Mouse (Mus musculus) intestine, embryonic 16.5 days (tissue): ENCODE measurements around the gene Areg. TPM values are rescaled to one million over a fixed set of nuclear protein-coding genes. Genes with fewer than 3 reads are reported as not detected.

Experiments
- ATAC-seq: fragments of 200-750 bp; cut with Nextera tagmentation; 2 replicates; pipeline ENCODE4 v1.8.0; 2017; ENCODE audit warnings: moderate TSS enrichment, moderate library complexity
- H3K27ac ChIP-seq: fragments of 300-500 bp; sonication (generic); 2 replicates; pipeline ENCODE4 v1.5.1; 2014; ENCODE audit warnings: mild to moderate bottlenecking, low read length
- H3K27me3 ChIP-seq: fragments of 300-500 bp; sonication (generic); replicated peaks from 2 replicates; pipeline ENCODE4 v1.6.1; 2014; ENCODE audit warnings: low read length, control low read depth, mixed read lengths; ENCODE audit not compliant: control insufficient read depth, insufficient read depth
- H3K36me3 ChIP-seq: fragments of 300-500 bp; sonication (generic); 2 replicates; pipeline ENCODE4 v1.6.1; 2014; ENCODE audit warnings: low read length, control low read depth; ENCODE audit not compliant: control insufficient read depth, insufficient read depth
- H3K4me1 ChIP-seq: fragments of 300-500 bp; sonication (generic); 2 replicates; pipeline ENCODE4 v1.6.1; 2014; ENCODE audit warnings: low read length, control low read depth, mixed read lengths; ENCODE audit not compliant: control insufficient read depth, insufficient read depth
- H3K4me2 ChIP-seq: fragments of 300-500 bp; sonication (generic); 2 replicates; pipeline ENCODE4 v1.6.1; 2014; ENCODE audit warnings: low read depth, low read length, control low read depth
- H3K4me3 ChIP-seq: fragments of 300-500 bp; sonication (generic); 2 replicates; pipeline ENCODE4 v1.5.1; 2014; ENCODE audit warnings: mild to moderate bottlenecking, low read length
- H3K9ac ChIP-seq: fragments of 300-500 bp; sonication (generic); 2 replicates; pipeline ENCODE4 v1.6.1; 2014; ENCODE audit warnings: low read depth, low read length
- H3K9me3 ChIP-seq: fragments of 300-500 bp; sonication (generic); 2 replicates; pipeline ENCODE4 v1.6.1; 2016; ENCODE audit warnings: low read length, control low read depth; ENCODE audit not compliant: control insufficient read depth
- WGBS: fragments of 180-500 bp; shearing (Covaris S2); extraction: QIAGEN DNeasy Blood & Tissue Kit; methylation state at CpG from one replicate; pipeline ENCODE4 v1.1.7; 2014; 5-methylcytosine and 5-hydroxymethylcytosine counted together
- polyA plus RNA-seq: library from polyadenylated mRNA; unstranded; fragments of >200 nt; fragmentation: Nextera tagmentation; extraction: Ambion mirVana; gene quantifications from 2 replicates; pipeline ENCODE4 v1.2.1, GENCODE M21; 2015

Areg gene
- polyA plus RNA-seq, 1 experiment from 2014 or later: 3.8 TPM

GRCm38 (mm10) chr5:91148054-91148453 is 8.7 kb downstream of the Areg start:
- Histone ChIP-seq H3K4me2 (no peak overlapping the region), H3K27me3 (0 out of 2 replicates have a peak, but pooled peaks cover 3% of the 10 kb centered on the region), H3K4me3 (no peak overlapping the region), H3K4me1 (no peaks in the 10 kb centered on the region), H3K9ac (no peak overlapping the region), H3K36me3 (no peaks in the 10 kb centered on the region), H3K9me3 (no peaks in the 10 kb centered on the region), H3K27ac (no peak overlapping the region)
- no peak for ATAC-seq
- WGBS: 71% methylated on average over 2 of the region's 2 CpGs

- 66% methylated on average over 8 of the region's 8 CpGs for WGBS
- ATAC-seq: peak; percentile 90
- Histone ChIP-seq H3K4me1 (no peaks in the 10 kb centered on the region), H3K9ac (no peak overlapping the region), H3K4me2 (peak overlapping the region; percentile 10; the same call in 1 of the 2 replicates), H3K36me3 (no peaks in the 10 kb centered on the region), H3K4me3 (no peak overlapping the region), H3K9me3 (no peaks in the 10 kb centered on the region), H3K27ac (no peak overlapping the region), H3K27me3 (no peaks in the 10 kb centered on the region)
Measured at GRCm38 (mm10) chr5:91156677-91157076, 17.3 kb downstream of the Areg start.

GRCm38 (mm10) chr5:91157169-91157568 is 17.8 kb downstream of the Areg start:
- H3K4me3 ChIP-seq: no peak overlapping the region
- H3K4me1 ChIP-seq: no peaks in the 10 kb centered on the region
- no peak overlapping the region for H3K27ac ChIP-seq
- H3K4me2 ChIP-seq: peak overlapping the region; percentile 10; the same call in 1 of the 2 replicates
- 34% methylated on average over 3 of the region's 3 CpGs for WGBS
- H3K9me3 ChIP-seq: no peaks in the 10 kb centered on the region
- no peaks in the 10 kb centered on the region for H3K27me3 ChIP-seq
- ATAC-seq: peak; percentile 83
- H3K9ac ChIP-seq: no peak overlapping the region
- no peaks in the 10 kb centered on the region for H3K36me3 ChIP-seq

- peak; percentile 62 for ATAC-seq
- Histone ChIP-seq H3K9ac (no peak overlapping the region), H3K36me3 (no peaks in the 10 kb centered on the region), H3K27ac (no peak overlapping the region), H3K27me3 (no peaks in the 10 kb centered on the region), H3K4me3 (no peak overlapping the region), H3K4me2 (no peak overlapping the region), H3K9me3 (no peaks in the 10 kb centered on the region), H3K4me1 (no peaks in the 10 kb centered on the region)
- WGBS: 71% methylated on average over 4 of the region's 4 CpGs
Measured at GRCm38 (mm10) chr5:91162787-91163186, 23.4 kb downstream of the Areg start.

- Histone ChIP-seq H3K9ac (no peak overlapping the region), H3K4me2 (no peak overlapping the region), H3K36me3 (no peaks in the 10 kb centered on the region), H3K27me3 (no peaks in the 10 kb centered on the region), H3K27ac (no peak overlapping the region), H3K9me3 (no peaks in the 10 kb centered on the region), H3K4me3 (no peak overlapping the region), H3K4me1 (no peaks in the 10 kb centered on the region)
- WGBS: 70% methylated on average over 5 of the region's 5 CpGs
- no peak for ATAC-seq
Measured at GRCm38 (mm10) chr5:91166601-91167000, 27.2 kb downstream of the Areg start.

- Histone ChIP-seq H3K27ac (no peak overlapping the region), H3K9me3 (no peaks in the 10 kb centered on the region), H3K4me2 (no peak overlapping the region), H3K27me3 (no peaks in the 10 kb centered on the region), H3K4me3 (no peak overlapping the region), H3K9ac (no peak overlapping the region), H3K4me1 (no peaks in the 10 kb centered on the region), H3K36me3 (no peaks in the 10 kb centered on the region)
- ATAC-seq: peak; percentile 83
Measured at GRCm38 (mm10) chr5:91176397-91176796, 37.0 kb downstream of the Areg start.

- peak; percentile 52; the same call in 1 of the 2 replicates for ATAC-seq
- Histone ChIP-seq H3K4me1 (no peaks in the 10 kb centered on the region), H3K4me2 (no peak overlapping the region), H3K4me3 (no peak overlapping the region), H3K36me3 (no peaks in the 10 kb centered on the region), H3K27me3 (no peaks in the 10 kb centered on the region), H3K9me3 (no peaks in the 10 kb centered on the region), H3K9ac (no peak overlapping the region), H3K27ac (no peak overlapping the region)
- 57% methylated on average over 3 of the region's 3 CpGs for WGBS
Measured at GRCm38 (mm10) chr5:91194572-91194971, 55.2 kb downstream of the Areg start.

Other genes with a start within 250 kb of the Areg start
- gene Cxcl1, start 248.4 kb upstream of the Areg start, polyA plus RNA-seq: 0.73 and 0.76 TPM in 2 replicates
- not detected in 2 replicates for gene Cxcl2, start 235.7 kb upstream of the Areg start, polyA plus RNA-seq
- gene Mthfd2l, start 208.5 kb upstream of the Areg start, polyA plus RNA-seq: 31.1 and 33.1 TPM in 2 replicates
- gene Epgn, start 112.1 kb upstream of the Areg start, polyA plus RNA-seq: 0.10 TPM in 1 of 2 replicates, not detected in the other
- gene Ereg, start 65.0 kb upstream of the Areg start, polyA plus RNA-seq: 1.3 and 1.5 TPM in 2 replicates